Mouse (Mus musculus): ENCODE data around the gene Ripor3.

- no peak for TF ChIP-seq CHD2 (IDR thresholded peaks at IDR 0.05; ENCODE audit: low read depth, low read length)
- no peak for TF ChIP-seq MAFK (IDR thresholded peaks at IDR 0.05; ENCODE audit: insufficient read depth, low read depth, low read length)
- TF ChIP-seq HCFC1 (IDR thresholded peaks at IDR 0.05; ENCODE audit: borderline replicate concordance, insufficient read depth, low read length): no peak
- no peak for TF ChIP-seq ZNF384 (IDR thresholded peaks at IDR 0.05; ENCODE audit: low read depth, low read length)
These were observed 2.3 kb downstream of the Ripor3 start for GRCm38 (mm10) chr2:168008132-168008531.

All from ES-E14 (cell line).